Mouse (Mus musculus) kidney, adult 2 months (tissue): ENCODE data around the gene Rapgef5.

Experiments
- CTCF ChIP-seq: fragments of 200-500 bp; conservative IDR thresholded peaks from 2 replicates; pipeline ENCODE4 v1.5.1; 2011; ENCODE audit warnings: low read depth, mild to moderate bottlenecking, control low read depth, low read length, moderate library complexity, mixed read lengths; ENCODE audit not compliant: insufficient read depth, insufficient read length
- POLR2A ChIP-seq: fragments of 200-500 bp; IDR thresholded peaks from one replicate; pipeline ENCODE4 v1.6.1; 2011; ENCODE audit warnings: low read depth, low read length, control low read depth

DNA sequence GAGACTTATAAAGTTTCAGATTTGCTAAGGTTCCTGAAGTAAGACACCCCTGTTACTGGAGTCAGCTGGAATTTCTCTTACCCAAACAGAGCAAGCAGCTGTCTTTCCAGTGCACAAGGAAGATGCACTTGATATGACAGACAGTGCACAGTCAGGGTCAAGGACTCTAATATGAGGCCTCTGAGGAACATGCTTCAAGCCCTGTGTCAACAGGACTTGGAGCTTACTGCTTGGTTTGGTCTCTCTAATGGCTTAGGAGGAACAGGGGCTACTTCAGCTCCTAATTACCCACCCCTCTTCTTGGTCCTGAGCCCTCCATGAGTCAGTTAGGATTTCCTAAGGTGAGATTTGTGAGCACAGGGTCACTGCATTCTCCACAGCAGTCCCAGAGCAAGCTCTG lies 244.6 kb downstream of the Rapgef5 start:
- TF ChIP-seq CTCF (no peak), POLR2A (no peak)
